Mouse (Mus musculus) hindlimb bud, embryonic 11.5 days (tissue): ENCODE data around the gene Atp2b4.
"Not testable (repeated sequence)": the region's sequence is repeated elsewhere in the genome, so short reads cannot be mapped to it uniquely, and the experiment has no call there.

ENCODE experiments used
- DNase-seq: peaks from one replicate; pipeline ENCODE4 v3.0.0-alpha.2; 2012; ENCODE audit warnings: low read depth, low spot score; ENCODE audit errors: extremely low spot score

The Atp2b4 gene

DNA sequence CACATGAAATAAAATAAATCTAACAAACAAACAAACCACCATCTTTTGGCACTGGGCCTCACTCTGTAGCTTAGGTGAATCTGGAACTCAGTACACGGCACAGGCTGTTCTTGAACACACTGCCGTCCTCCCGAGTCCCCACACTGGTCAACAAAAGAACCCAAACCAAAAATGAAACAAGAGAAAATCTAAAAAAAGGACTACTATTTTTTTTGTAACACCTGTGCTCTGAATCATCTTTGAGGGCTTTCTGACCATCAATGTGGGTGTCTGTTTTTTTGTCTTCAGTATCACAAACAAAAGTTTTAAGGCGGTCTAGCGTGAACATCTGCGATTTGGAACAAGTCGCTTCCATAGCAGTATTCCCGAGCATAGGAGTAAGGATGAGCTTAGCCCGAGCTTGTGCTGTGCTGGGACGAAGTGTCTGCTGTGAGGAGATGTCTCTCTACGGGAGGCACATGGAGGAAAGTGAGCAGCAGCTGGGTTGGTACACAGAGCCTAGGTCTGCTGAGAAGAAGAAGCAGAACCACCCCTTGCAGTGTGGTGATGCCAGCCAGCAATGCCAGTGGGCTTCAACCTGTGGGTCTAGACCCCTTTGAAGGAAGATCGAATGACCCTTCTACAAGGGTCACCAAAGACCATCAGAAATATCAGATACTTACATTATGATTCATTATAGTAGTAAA, 102.8 kb downstream of the Atp2b4 start:
- DNase-seq, result no peak

DNA sequence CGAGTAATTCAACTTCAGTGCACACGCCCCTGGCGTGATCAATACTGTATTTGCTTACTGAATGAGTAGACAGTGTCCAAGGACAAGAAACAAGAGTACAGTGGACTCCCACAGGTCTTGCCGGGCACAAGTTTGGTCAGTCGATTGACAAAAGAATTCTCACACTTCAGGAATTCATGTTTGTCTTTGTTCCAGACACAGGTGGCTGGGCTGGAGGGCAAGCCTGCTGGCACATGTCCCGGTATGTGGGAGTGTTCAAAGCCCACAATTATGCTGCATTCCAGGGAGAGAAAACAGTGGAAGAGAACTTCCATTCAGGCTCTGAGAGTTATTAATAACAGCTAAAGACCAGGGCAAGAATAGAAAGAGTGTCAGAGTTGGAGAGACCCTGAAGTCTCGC, 104.9 kb downstream of the Atp2b4 start:
- no peak for DNase-seq

DNA sequence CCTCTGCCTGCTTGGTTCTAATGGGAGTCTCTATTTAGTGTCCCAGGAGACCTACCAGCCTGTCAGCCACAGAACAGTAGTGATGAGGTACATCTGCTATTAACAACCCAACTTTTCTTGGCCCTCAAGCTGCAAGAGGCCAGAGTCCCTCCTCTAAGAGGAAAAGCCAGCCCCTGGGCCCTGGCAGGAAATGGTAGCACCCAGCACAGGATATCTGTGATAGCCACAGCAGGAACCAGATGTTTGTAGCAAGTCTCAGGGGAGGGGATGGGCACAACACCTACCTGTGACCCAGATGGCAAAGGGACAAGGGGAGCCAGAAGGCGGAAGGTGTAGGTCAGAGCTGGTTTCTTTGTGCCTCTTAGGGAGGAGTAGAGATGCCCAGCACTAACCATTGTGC, 106.0 kb downstream of the Atp2b4 start:
- no peak for DNase-seq

DNA sequence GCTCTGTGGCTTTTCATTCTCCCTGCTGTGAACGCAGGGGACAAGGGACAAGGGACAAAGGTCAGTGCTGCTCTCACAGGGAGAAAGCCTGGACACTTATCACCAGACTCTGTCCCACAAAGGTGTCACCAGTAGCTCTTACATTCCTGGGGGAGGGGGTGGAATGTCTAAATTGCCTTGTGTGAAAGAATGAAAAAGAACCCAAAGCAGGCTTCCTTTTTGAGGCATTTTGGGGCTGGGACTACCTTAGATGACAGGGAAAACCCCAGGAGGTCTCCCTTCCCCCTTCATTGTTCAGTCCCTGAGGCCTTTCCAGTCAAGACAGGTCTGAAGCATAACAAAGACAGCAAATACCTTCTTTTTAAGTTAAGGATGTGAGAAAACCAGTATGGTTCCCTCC, 106.5 kb downstream of the Atp2b4 start:
- DNase-seq, result no peak

DNA sequence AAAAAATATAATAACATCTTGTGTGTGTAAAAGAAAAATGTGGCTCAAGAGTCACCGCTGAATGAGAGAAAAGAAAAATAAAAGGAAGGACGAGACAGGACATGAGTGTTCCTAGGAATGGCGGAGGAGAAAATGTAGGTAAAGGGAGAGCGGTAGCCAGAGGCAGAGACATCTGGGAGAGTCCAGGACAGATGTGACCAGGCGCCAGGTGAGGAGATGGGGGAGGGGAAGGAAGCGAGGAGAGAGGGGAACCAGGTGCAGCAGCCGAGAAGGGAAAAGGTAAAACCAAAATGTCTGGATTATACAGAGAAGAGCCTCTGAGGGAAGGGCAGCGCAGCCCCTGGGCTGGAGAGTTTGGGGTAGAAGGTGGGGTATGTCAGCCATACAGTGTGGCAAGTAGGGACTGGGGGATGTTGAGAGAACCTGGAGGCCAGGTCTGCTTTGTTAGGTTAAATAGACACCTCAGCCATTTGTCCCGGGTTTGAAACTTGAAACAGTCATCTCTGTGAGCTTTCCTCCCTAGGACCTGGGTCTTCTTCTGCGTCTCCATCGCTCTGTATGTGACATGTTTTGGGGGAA, 107.2 kb downstream of the Atp2b4 start:
- no peak for DNase-seq

DNA sequence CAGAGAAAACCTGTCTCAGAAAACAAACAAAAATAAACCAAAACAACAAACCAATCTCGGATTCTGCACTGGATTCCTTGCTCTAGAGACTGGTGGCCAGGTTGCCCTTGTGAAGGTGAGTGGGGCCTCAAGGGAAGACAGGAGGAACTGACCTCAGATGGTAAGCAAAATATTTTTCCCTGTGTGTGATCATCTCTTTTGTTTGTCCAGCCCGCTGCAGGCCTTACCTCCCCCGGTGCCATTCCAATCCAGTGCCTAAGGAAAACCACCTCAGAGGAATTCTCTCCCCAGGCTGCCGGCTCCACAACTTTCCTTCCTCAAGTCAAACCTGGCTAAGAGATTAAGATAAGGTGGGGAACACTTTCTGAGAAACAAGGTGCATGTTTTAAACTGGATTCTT, 108.6 kb downstream of the Atp2b4 start:
- DNase-seq, result no peak

DNA sequence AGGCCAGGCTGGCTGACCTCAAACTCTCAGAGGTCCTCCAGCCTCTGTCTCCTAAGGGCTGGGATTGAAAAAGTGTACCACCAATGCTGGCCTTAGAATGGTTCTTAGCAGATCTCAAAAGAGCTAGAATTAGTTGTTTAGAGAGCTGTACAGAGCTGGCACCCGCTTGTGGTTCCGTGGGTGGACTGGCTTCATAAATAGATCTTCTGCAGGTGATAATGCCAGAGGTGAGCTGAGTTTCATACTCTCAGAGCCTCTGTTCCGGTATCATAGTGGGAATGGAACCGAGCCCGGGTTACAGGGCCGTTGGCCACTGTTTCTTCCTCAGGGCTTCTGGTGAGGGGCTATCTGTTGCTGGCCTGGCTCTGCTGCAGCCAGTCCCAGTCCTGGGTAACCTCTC, 109.8 kb downstream of the Atp2b4 start:
- no peak for DNase-seq

DNA sequence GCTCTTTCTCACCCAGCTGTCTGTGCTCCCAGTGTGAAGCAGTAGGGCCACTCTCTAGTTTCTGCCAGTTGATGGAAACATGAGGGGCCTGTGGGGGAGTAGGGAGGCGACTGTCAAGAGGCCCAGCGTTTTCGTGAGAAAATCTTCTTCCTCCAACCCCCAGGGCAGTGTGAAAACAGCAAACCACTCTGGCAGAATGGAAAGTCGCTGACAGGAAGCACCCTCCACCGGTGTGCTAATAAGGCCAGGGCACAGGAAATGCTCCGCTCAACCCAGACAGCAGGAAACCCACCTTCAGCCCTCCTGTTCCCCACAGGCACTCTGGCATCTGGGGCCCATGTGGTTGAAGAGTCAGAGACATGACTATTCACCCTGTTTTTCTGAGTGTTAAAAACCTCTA, 110.9 kb downstream of the Atp2b4 start, which contains the start of gene Lax1:
Lax1 (minus strand) TSS at position 212 of the 400 bp plus-strand sequence.
- no peak for DNase-seq

DNA sequence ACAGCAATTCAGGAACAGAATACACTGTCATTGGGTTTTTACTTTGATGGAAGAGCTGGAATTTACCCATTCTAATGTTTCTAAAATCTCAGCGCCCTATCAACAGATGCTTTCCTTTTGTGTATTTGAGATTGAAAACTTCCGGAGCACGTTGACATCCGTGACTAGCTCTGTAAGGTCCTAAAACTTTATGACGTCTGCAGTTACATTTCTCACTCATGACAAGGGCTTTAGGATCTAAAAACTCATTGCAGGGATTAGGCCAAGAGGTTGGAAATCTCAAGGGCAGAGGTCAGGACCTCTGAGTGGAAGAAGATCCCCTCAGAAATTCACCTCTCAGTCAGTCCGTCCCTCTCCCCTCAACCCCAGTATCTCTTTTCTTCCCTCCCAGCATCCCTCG, 112.5 kb downstream of the Atp2b4 start:
- no peak for DNase-seq

DNA sequence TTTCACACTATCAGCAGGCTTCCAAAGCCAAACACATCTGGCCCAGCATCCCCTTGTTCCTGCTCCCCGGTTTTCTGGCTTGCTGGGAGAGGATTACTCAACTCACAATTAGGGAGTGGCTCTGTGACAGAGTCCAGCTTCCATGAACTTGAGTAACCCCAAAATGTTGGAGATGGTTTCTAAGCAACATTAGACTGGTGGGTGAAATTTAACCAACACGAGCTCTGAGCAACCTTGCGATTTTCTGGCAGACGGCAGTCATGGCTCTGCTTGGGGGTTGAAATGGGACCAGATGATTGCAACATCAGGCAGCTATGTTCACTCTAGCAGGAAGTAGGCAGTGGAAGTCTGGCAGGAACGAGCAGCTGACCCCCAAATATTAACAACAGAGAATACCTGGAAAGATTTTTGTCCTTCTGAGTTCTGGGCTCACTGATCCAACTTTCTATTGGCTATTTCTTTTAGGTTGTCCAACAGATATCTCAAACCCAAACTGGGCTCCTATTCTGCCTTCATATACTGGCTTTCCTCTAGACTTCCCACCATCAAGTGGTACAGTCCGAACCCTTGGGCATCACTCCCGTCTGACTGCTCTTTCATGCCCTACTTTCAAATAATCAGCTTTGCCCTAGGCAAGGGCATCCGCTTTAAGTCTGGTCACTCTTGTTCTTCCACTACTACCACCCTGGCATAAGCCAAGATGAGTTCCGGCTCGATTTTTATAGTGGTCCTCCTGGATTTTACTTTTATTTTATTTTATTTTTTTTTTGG, 114.9 kb downstream of the Atp2b4 start:
- no peak for DNase-seq

DNA sequence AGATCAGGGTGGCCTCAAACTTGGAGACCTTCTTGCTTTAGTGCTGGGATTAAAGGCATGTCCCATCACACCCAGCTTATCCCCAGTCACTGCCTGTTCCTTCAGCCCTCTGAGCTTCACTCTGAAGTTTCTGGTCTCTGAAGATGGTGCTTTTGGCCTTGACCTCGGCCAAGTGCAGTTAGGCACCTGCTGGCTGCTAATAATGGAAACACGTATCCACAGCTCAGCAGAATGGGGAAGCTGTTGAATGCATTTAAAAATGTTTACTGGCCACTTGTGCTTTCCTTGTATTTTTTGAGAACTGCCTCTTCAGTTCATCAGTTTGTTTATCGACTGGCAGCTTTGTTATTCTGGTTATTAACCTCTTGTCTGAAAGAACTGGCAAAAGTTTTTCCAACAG, 129.0 kb downstream of the Atp2b4 start:
- DNase-seq, result no peak

DNA sequence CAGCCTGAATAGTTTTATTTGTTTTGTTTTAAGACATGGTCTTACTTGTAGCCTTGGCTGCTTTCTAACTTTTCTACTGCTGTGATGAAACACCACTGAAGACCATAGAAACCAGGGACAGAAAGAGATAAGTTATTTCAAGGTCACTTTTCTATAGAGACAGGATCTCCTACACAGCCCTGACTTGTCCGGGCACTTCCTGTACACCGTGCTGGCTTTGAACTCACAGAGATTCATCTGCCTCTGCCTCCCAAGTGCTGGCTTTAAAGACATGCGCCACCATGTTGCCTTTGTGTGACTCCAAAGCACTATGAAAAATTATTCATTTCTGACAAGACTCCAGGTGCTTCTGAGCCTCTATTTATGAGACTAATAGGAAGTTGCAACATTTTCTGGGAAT, 129.6 kb downstream of the Atp2b4 start:
- DNase-seq, result no peak

DNA sequence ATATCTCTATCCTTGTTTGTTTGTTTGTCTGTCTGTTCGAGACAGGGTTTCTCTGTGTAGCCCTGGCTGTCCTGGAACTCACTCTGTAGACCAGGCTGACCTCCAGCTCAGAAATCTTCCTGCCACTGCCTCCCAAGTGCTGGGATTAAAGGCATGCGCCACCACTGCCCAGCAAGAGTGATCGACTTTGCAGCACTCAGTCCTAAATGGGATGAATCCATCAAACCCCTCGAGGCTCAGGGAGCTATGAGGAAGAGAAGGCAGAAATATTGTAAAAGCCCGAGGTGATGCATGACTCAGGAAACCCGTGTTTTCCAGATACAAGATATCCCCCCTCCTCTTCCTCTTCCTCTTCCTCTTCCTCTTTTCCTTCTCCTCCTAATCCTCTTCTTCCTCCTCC, 130.1 kb downstream of the Atp2b4 start:
- no peak for DNase-seq

DNA sequence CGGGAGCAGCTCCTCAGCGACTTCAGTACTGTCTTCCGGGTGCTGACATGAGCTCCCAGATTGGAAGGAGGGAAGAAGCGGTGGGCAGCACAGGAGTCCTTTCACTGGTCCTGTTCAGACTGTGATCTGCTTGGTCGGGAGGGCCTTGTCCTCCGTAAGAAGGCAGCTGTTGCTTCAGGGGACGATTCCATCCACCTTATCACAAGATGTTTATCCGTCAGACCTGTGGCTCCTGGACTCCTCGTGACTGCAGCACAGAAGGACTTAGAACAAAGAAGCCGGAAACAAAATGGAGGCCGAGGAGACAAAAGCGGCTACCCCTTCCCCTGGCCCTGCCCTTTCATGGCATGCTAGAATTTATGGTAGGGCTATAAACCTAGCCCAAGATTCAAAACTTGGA, 130.7 kb downstream of the Atp2b4 start:
- no peak for DNase-seq

DNA sequence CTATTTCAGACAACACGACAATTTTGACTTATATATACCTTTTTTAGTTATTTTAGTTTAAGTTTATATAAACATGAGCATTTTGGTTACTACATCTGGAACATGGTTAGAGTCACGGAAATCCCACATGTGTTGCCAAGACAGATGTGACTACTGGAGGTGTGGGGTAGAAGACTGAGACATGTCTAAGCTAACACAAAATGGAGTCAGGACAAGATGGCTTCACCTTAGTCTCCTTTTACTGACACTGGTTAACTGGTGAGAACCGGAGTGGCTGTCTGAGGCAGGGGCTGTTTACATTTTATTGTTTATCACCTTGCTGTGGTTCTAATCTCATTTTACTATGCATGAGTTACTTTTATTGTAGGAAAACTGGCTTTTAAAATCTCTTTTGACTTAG, 132.2 kb downstream of the Atp2b4 start:
- DNase-seq, result no peak

DNA sequence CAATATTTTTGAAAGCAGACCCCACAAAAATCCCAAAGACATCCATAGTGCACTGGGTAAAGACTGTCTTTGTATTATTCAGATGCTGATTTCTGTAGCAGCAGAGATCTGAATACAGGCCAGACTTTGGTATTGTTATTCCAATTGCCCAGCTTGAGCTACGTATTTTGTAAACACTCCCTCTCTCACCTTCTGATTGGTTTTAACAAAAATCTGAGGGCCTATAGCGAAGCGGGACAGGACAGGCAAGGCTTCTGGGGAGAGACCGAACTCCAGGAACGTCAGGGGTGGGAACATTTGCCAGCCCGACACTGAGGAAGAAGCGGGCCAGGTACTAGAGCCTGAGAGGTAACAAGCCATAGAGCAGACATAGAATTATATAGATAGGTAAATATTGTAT, 133.1 kb downstream of the Atp2b4 start:
- DNase-seq, result no peak

DNA sequence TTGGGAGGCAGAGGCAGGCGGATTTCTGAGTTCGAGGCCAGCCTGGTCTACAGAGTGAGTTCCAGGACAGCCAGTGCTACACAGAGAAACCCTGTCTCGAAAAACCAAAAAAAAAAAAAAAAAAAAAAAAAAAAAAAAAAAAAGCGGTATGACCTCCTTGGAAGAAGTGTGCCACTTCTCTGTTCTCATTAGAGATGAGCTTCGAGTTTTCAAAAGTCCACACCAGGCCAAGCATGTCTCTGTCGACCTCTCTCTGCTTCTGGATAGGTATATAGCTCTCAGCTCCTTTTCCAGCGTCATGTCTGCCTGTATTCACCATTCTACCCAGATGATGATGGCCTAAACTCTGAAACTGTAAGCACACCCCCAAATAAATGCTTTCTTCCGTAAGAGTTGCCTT, 135.1 kb downstream of the Atp2b4 start:
- DNase-seq, result not testable (repeated sequence)

DNA sequence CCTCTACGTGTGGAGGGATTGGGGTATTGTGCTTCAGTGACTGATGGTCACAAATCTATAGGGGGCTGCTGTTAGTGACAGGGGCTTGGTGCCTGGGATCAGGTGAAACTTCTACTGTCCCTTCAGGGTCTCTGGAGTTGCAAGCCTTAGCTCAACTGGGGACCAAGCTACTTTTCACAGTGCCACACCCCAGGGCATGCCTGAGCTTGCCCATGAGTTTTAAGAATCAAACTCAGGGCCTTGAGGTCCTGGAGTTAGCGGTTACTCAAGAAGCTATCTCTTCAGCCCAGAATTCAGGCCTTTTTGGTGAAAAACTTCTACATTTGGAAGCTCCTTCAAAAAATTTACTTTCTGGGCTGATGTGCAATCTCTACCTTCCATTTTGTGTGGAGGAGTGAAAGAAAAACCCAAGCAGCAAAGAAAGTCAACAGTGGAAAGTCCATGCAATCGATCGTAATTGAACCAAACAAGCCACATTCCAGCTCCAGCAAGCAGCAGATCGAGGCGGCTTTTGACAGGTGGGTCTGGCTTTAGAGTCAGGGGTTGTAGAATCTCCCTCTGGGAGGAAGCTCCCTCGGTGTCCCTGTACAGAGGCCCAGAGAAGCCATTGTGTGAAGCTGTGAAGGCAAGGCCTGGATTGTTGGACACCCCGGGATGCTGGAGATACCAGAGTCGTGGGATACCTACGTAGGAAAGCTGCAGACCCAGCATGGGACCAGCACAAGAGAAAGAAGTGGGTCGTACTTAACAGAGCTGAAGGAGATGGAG, 136.5 kb downstream of the Atp2b4 start:
- no peak for DNase-seq

DNA sequence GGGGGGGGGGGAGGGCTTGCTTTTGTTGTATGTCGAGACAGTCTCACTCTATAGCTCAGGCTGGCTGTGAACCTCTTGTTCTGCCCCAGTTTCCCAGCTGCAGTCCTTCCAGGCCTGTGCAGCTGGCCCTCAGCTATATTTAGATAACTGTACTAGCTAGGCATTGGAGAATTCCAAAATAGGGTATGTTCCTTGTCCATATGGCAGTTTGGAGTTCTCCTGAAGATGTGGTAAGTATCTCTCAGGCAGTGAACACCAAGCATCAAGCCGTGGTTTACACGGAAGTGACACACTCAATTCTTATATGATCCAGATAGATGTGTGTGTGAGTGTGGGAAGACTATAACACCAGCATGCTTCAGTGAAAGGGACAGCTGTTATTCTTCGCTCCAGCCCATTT, 137.4 kb downstream of the Atp2b4 start:
- no peak for DNase-seq

DNA sequence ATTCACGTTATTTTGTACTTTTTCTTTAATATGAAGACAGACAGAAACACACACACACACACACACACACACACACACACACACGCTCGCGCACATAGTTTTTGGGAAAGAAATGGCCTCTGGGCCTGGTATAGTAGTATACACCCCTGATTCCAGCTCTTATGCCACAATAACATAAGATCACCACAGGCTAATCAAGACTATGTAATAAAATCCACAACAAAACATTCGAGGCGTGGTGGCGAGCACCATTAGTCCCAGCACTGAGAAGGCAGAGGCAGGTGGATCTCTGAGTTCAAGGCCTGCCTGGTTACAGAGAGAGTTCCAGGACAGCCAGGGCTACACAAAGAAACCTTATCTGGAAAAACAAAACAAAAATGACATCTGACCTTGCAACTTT, 137.9 kb downstream of the Atp2b4 start:
- DNase-seq, result no peak

DNA sequence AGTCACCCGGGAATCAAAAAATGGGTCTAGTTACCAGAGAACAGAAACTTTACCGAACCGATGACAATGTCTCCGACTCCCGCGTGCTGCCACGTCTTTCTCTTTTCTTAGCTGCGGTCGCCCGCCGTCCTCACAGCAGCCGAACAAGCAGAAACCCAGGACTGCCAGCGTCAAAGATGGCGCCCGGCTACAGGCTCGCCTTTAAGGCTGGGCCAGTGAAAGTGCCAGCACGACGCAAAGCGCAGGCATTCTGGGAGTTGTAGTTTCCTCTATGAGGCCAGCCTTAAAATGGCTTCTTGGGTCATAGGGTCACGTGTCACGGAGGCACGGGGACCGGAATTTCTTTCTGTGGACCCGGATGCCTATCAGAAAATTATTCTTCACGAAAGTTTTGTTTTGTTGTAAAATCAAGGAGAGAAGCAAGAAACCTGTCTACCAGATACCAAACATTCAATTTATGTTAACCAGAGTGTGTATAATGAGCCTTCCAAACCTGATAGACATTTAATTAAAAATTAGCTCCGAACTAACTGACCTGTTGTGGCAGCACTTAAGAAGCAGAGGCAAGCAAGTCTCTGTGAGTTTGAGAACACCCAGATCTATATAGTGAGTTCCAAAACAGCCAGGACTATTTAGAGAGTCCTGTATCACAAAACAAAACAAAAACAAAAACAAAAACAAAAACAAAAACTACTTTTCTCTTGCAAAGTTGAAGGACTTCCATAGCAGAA, 139.5 kb downstream of the Atp2b4 start, which contains the start of gene Gm38394:
Gm38394 (minus strand) TSS at position 116 of the 731 bp plus-strand sequence.
- peak; percentile 90 for DNase-seq
